Mouse (Mus musculus): Measurements from ENCODE around the gene Brat1. TPM values are rescaled to one million over a fixed set of nuclear protein-coding genes. Genes with fewer than 3 reads are reported as not detected.

Brat1 gene
- total and polyA plus RNA-seq, 2 experiments from 2014 or later: 17.4 to 39.1 TPM

GRCm38 (mm10) chr5:140741877-140742276 is 37.1 kb downstream of the Brat1 start:
- ATAC-seq (no peak), DNase-seq (no peak)
- Histone ChIP-seq H3K4me1 (ENCODE audit: insufficient read depth) (no peaks in the 10 kb centered on the region), H3K4me3 (ENCODE audit: low read depth, low read length) (no peak overlapping the region), H3K4me2 (ENCODE audit: low read depth) (no peak overlapping the region), H3K27me3 (ENCODE audit: insufficient read depth, low read length) (no peaks in the 10 kb centered on the region), H3K36me3 (ENCODE audit: insufficient read depth) (no peaks in the 10 kb centered on the region), H3K9me3 (ENCODE audit: low read length) (no peaks in the 10 kb centered on the region), H3K27ac (ENCODE audit: low read depth, low read length) (no peak overlapping the region), H3K9ac (no peak overlapping the region)
- peak; percentile 33 for TF ChIP-seq CTCF (IDR thresholded peaks at IDR 0.05; ENCODE audit: low read depth)

DNA sequence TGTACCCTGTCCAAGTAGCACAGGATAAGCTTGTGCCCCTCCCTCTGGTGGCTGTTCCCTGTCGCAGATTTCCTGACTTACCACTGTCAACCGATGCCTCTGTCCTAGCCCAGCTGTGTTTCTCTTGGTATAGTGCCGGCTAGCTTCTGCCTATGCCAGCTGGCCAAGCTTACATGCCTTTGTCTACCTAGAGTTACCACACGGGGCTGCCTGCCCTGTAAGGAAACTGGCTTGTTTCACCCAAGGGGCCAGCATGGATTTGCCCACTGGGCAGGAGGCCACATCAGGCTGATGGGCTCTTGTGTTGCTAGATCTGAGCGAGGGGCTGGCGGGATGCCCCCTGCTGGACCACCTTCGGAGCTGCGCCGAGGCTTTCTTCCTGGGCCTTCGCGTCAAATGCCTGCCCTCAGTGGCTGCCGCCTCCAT is 38.9 kb downstream of the Brat1 start:
- TF ChIP-seq CTCF (IDR thresholded peaks at IDR 0.05; ENCODE audit: low read depth): peak; percentile 33; the same call in 1 of the 2 replicates
- Histone ChIP-seq H3K9me3 (ENCODE audit: low read length) (no peaks in the 10 kb centered on the region), H3K36me3 (ENCODE audit: insufficient read depth) (no peaks in the 10 kb centered on the region), H3K4me1 (ENCODE audit: insufficient read depth) (no peaks in the 10 kb centered on the region), H3K4me3 (ENCODE audit: low read depth, low read length) (no peak overlapping the region), H3K9ac (no peak overlapping the region), H3K4me2 (ENCODE audit: low read depth) (no peak overlapping the region), H3K27ac (ENCODE audit: low read depth, low read length) (no peak overlapping the region), H3K27me3 (ENCODE audit: insufficient read depth, low read length) (no peaks in the 10 kb centered on the region)
- DNase-seq: peak; percentile 66
- ATAC-seq: peak; percentile 91
- 27% methylated on average over 12 of the region's 12 CpGs for WGBS

GRCm38 (mm10) chr5:140748425-140748824 is 43.6 kb downstream of the Brat1 start:
- Histone ChIP-seq H3K9me3 (ENCODE audit: low read length) (no peaks in the 10 kb centered on the region), H3K36me3 (ENCODE audit: insufficient read depth) (no peaks in the 10 kb centered on the region), H3K4me2 (ENCODE audit: low read depth) (no peak overlapping the region), H3K4me3 (ENCODE audit: low read depth, low read length) (no peak overlapping the region), H3K27me3 (ENCODE audit: insufficient read depth, low read length) (no peaks in the 10 kb centered on the region), H3K4me1 (ENCODE audit: insufficient read depth) (no peaks in the 10 kb centered on the region), H3K9ac (no peak overlapping the region), H3K27ac (ENCODE audit: low read depth, low read length) (no peak overlapping the region)
- no peak for DNase-seq
- ATAC-seq: no peak
- WGBS: 88% methylated on average over 10 of the region's 10 CpGs
- no peak for TF ChIP-seq CTCF (IDR thresholded peaks at IDR 0.05; ENCODE audit: low read depth)

DNA sequence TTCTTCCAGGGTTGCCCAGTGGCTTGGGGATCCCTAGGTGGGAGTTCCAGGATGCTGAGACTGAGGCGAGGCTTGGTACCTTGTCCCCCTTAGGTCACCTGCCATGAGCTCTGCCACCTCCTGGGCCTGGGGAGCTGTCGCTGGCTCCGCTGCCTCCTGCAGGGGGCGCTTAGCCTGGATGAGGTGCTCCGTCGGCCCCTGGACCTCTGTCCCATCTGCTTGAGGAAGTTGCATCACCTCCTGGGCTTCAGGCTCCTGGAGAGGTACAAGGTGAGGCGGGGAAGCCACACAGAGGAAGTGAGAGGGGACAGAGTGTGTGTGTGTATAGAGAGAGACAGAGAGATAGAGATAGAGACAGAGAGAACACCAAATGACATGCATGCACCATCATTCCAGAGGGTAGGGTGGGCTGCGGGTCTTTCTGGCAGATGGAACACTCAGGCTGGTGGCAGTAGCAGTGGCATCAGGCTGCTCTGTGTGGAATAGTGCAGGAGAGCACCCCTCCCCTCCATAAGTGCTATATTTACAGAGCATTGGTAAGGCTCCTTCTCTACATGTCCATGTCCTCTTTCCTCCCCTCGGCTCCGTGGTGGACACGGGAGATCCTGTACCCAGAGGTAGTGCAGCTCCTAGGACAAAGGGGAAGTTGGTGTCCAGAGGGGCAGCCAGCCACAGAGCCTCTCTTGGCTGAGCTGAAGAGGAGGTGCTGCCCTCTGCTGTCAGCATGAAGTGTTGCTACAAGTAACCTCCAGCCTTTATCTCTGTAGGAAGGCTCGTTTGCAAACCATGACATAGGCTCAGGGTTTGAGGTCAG is 44.5 kb downstream of the Brat1 start:
- 17% methylated on average over 12 of the region's 12 CpGs for WGBS
- H3K36me3 ChIP-seq (ENCODE audit: insufficient read depth): no peaks in the 10 kb centered on the region
- peak; percentile 92 for TF ChIP-seq CTCF (IDR thresholded peaks at IDR 0.05; ENCODE audit: low read depth)
- no peaks in the 10 kb centered on the region for H3K9me3 ChIP-seq (ENCODE audit: low read length)
- H3K9ac ChIP-seq: no peak overlapping the region
- H3K4me2 ChIP-seq (ENCODE audit: low read depth): peak overlapping the region; percentile 30
- ATAC-seq (peak; percentile 88), DNase-seq (peak; percentile 81)
- H3K4me1 ChIP-seq (ENCODE audit: insufficient read depth): no peaks in the 10 kb centered on the region
- H3K27ac ChIP-seq (ENCODE audit: low read depth, low read length): 0 out of 2 replicates have a peak overlapping the region, but pooled peaks have one; percentile 4
- no peak overlapping the region for H3K4me3 ChIP-seq (ENCODE audit: low read depth, low read length)
- H3K27me3 ChIP-seq (ENCODE audit: insufficient read depth, low read length): no peaks in the 10 kb centered on the region

DNA sequence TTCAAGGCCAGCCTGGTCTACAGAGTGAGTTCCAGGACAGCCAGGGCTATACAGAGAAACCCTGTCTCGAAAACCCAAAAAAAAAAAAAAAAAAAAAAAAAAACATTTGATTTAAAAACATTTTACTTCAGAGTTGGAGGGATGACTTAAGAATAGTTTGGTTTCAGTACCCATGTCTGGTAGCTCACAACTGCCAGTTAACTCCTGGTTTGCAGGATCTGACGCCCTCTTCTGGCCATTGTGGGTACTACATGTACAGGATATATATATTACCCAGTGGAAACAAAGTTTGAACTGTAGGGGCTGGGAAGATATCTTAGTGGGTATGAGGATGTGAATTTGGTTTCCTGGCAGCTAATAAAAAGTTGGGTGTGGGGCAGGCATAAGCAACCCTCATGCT is 46.1 kb downstream of the Brat1 start:
- WGBS: 5% methylated on average over 1 of the region's 2 CpGs
- no peak overlapping the region for H3K27ac ChIP-seq (ENCODE audit: low read depth, low read length)
- H3K27me3 ChIP-seq (ENCODE audit: insufficient read depth, low read length): no peaks in the 10 kb centered on the region
- no peaks in the 10 kb centered on the region; the same call in 1 of the 2 replicates for H3K36me3 ChIP-seq (ENCODE audit: insufficient read depth)
- DNase-seq (peak; percentile 30), ATAC-seq (no peak)
- no peak overlapping the region for H3K4me2 ChIP-seq (ENCODE audit: low read depth)
- H3K4me1 ChIP-seq (ENCODE audit: insufficient read depth): no peaks in the 10 kb centered on the region
- H3K9ac ChIP-seq: no peak overlapping the region
- H3K9me3 ChIP-seq (ENCODE audit: low read length): no peaks in the 10 kb centered on the region
- H3K4me3 ChIP-seq (ENCODE audit: low read depth, low read length): no peak overlapping the region
- TF ChIP-seq CTCF (IDR thresholded peaks at IDR 0.05; ENCODE audit: low read depth): peak; percentile 71

DNA sequence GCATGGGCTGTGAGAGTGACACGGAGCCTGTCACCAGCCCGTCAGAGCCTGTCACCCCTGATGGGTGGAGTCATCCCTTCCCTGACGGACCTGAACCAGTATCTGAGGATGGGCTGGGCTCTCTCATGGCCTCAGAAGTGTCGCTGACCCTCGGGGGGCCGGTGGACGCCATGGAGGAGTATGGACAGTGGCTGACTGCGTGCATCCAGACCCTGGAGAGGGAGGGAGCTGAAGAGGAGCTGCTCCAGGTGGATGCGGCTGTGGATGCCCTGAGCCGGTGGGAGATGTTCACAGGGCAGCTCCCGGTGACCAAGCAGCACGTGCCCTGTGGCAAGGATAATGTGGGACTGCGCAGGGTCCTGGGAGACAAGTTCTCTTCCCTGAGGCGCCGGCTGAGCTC is 47.2 kb downstream of the Brat1 start:
- DNase-seq (no peak), ATAC-seq (no peak)
- Histone ChIP-seq H3K4me3 (ENCODE audit: low read depth, low read length) (no peak overlapping the region), H3K27ac (ENCODE audit: low read depth, low read length) (no peak overlapping the region), H3K4me1 (ENCODE audit: insufficient read depth) (no peaks in the 10 kb centered on the region), H3K36me3 (ENCODE audit: insufficient read depth) (no peaks in the 10 kb centered on the region; the same call in 1 of the 2 replicates), H3K9me3 (ENCODE audit: low read length) (no peaks in the 10 kb centered on the region), H3K9ac (no peak overlapping the region), H3K4me2 (ENCODE audit: low read depth) (no peak overlapping the region), H3K27me3 (ENCODE audit: insufficient read depth, low read length) (no peaks in the 10 kb centered on the region)
- no peak for TF ChIP-seq CTCF (IDR thresholded peaks at IDR 0.05; ENCODE audit: low read depth)
- 95% methylated on average over 15 of the region's 15 CpGs for WGBS

GRCm38 (mm10) chr5:140752639-140753038 is 47.8 kb downstream of the Brat1 start:
- WGBS: 96% methylated on average over 3 of the region's 3 CpGs
- ATAC-seq: no peak

More at GRCm38 (mm10) chr5:140752639-140753038, 47.8 kb downstream of the Brat1 start:
- peak; percentile 52 for TF ChIP-seq CTCF (IDR thresholded peaks at IDR 0.05; ENCODE audit: low read depth)
- Histone ChIP-seq H3K4me3 (ENCODE audit: low read depth, low read length) (no peak overlapping the region), H3K4me2 (ENCODE audit: low read depth) (no peak overlapping the region), H3K9ac (no peak overlapping the region), H3K27ac (ENCODE audit: low read depth, low read length) (no peak overlapping the region), H3K36me3 (ENCODE audit: insufficient read depth) (peaks cover 3% of the 10 kb centered on the region; the same call in 1 of the 2 replicates), H3K27me3 (ENCODE audit: insufficient read depth, low read length) (no peaks in the 10 kb centered on the region), H3K9me3 (ENCODE audit: low read length) (no peaks in the 10 kb centered on the region), H3K4me1 (ENCODE audit: insufficient read depth) (no peaks in the 10 kb centered on the region)
- DNase-seq: no peak

Measured in forebrain, postnatal 0 days (tissue).